Mouse (Mus musculus) adrenal gland, adult (tissue): Measurements from ENCODE around the gene Msantd1.
A peak's percentile ranks its signal among the peaks of the same experiment; 100 is the strongest.

Source experiments
- DNase-seq, 2 experiments: peaks; one replicate each; pipeline ENCODE4 v3.0.0; 2022 to 2023; ENCODE audit warnings: low spot score in 1 of 2; ENCODE audit not compliant: inconsistent age in 2 of 2

The Msantd1 gene

GRCm38 (mm10) chr5:34965531-34965930 is 57.7 kb downstream of the Msantd1 start:
- DNase-seq = peak in 1 of 2 experiments; percentile 41

- DNase-seq = peak in 1 of 2 experiments; percentile 36
Measured at GRCm38 (mm10) chr5:34968386-34968785, 60.6 kb downstream of the Msantd1 start.

- no peak for DNase-seq
Measured at GRCm38 (mm10) chr5:34972471-34972870, 64.7 kb downstream of the Msantd1 start.
